ENCODE assay signal across 9 mouse cellular contexts in the genomic region with DNA sequence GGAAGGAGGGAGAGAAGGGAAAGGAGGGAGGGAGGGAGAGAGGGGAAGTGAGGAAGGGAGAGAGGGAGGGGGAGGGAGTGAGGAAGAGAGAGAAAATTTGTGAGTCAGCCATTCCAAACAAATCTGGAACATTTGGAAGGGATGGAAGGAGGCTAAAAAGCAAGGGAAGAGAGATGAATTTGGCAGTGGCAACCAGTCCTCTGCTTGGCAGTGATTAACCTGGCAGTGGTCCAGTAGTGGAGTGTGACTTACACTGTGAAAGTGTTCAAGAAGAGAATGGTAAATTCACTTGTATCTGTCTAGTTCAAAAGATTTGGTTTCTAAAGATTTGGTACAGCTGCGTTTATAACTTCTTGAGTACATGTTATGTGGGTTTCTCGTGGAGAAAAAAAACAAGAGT.
DNase-seq lines count a peak whose midpoint lies in the region; ATAC-seq lines count a peak whose summit lies in the region.
"Had no signal": no experiment of that assay in that cellular context is flagged by ENCODE, and none has a peak within 500 bp of the region (broad histone marks: within the 10 kb centered on the region; RNA-seq: fewer than 3 reads in every experiment).

No protein-coding gene starts in this region.

- ATAC-seq in kidney, embryonic 15.5 days (replicated peaks; ENCODE audit: low FRiP score), result no peak
- ATAC-seq in megakaryocyte-erythroid progenitor cell, adult 5-6 weeks (replicated peaks; ENCODE audit: low FRiP score, low TSS enrichment, poor library complexity, severe bottlenecking), result no peak
- ATAC-seq: liver, embryonic 12.5 days had no signal

- H3K4me1 ChIP-seq in kidney, embryonic 15.5 days, result no peaks in the 10 kb centered on the region
- H3K4me1 ChIP-seq: liver, embryonic 12.5 days had no signal

- H3K9ac ChIP-seq in kidney, embryonic 15.5 days, result no peak overlapping the region
- H3K9ac ChIP-seq: liver, embryonic 12.5 days had no signal

- H3K4me3 ChIP-seq in kidney, embryonic 15.5 days (replicated peaks), result no peak overlapping the region
- H3K4me3 ChIP-seq: liver, embryonic 12.5 days had no signal

- intact Hi-C loops in gastrocnemius, postnatal 14 days (cut with DNase I; ENCODE audit: low total_unique reads), result no loop called here

- H3K27me3 ChIP-seq in kidney, embryonic 15.5 days, result no peaks in the 10 kb centered on the region
- H3K27me3 ChIP-seq: liver, embryonic 12.5 days had no signal

- H3K27ac ChIP-seq in kidney, embryonic 15.5 days, result no peak overlapping the region
- H3K27ac ChIP-seq: liver, embryonic 12.5 days had no signal

- no peaks in the 10 kb centered on the region for H3K36me3 ChIP-seq in kidney, embryonic 15.5 days
- H3K36me3 ChIP-seq: liver, embryonic 12.5 days had no signal

- 78% methylated on average over 2 of the region's 2 CpGs for WGBS in kidney, embryonic 15.5 days

- no peaks in the 10 kb centered on the region for H3K9me3 ChIP-seq in kidney, embryonic 15.5 days (replicated peaks)
- H3K9me3 ChIP-seq: liver, embryonic 12.5 days had no signal

- no peak overlapping the region for H3K4me2 ChIP-seq in kidney, embryonic 15.5 days
- H3K4me2 ChIP-seq: liver, embryonic 12.5 days had no signal

- DNase-seq in adrenal gland, postnatal 14 days, result peak; percentile 22
- DNase-seq in adrenal gland, adult 18-20 months (ENCODE audit: low spot score in 2 of 2), result no peak
- peak; percentile 42 to 58 for DNase-seq in kidney, postnatal 25 days
- peak; percentile 29 to 71 for DNase-seq in layer of hippocampus, postnatal 14 days (ENCODE audit: low spot score in 2 of 2)
- DNase-seq in right cerebral cortex, postnatal 25 days, result peak; percentile 44
- DNase-seq in gastrocnemius, postnatal 14 days, result no peak

Comparison
In these comparisons a context has a peak if more than half of its experiments do, and no peak if none do; other contexts are left out.
1. DNase-seq: peak in adrenal gland, postnatal 14 days (single experiment), kidney, postnatal 25 days (2 of 2), layer of hippocampus, postnatal 14 days (2 of 2) and right cerebral cortex, postnatal 25 days (single experiment); none in adrenal gland, adult 18-20 months (0 of 2) and gastrocnemius, postnatal 14 days (single experiment).